Mouse (Mus musculus): ENCODE results near the gene Pi4kb. TPM values are rescaled to one million over a fixed set of nuclear protein-coding genes. Genes with fewer than 3 reads are reported as not detected.
A peak's percentile ranks its signal among the peaks of the same experiment; 100 is the strongest.

Gene Pi4kb
- total RNA-seq, 2 experiments from 2014 or later, result 35.6 to 41.1 TPM

DNA sequence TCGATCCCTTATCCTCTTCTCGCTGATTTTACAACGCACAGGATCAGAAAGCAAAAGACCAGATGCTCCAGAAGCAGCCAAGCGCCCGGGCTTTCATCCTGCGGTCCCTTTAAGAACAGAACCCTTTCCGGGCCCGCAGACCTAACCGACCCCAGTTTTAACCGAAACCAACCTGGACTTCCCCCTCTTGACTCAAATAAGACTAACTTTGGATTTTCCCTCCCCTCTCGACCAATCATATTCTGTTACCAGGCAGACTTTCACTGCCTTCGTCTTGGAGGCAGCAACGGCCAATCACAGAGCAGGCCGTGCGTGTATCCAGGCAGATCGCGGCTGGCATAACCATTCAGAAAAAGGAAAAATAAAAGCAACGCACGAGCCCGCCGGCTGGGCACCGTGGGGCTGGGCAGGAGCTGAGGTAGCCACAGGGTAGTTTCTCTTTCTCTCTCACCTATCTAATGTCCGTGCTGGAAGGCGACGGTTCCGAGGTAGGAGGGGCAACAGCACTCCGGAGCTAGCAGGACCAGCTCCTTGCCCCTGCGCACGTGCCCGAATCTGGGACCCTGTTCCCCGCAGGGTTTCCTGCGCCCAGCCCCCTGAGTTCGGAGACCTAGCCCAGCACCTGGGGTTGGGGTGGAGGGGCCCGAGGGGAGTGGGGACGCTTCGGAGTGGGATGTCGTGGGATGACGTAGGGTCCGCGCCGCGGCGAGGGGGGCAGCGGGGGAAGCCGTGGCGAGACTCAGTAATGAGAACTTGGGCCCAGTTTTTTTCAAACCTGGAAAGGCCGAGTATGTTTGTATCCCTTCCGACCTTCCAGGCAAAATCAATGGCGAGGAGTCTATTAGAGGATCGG is 20.5 kb upstream of the Pi4kb start, which contains the start of gene Rfx5:
Gene Rfx5, plus strand, starts transcription at position 312 of the 853 bp plus-strand sequence.
- peak; percentile 95 to 97 for DNase-seq
- intact Hi-C loops (cut with DNase I), result loop anchor here (2.0 kb wide), 1 partner anchor 21 kb away; the partner anchor contains the start of gene Pi4kb

DNA sequence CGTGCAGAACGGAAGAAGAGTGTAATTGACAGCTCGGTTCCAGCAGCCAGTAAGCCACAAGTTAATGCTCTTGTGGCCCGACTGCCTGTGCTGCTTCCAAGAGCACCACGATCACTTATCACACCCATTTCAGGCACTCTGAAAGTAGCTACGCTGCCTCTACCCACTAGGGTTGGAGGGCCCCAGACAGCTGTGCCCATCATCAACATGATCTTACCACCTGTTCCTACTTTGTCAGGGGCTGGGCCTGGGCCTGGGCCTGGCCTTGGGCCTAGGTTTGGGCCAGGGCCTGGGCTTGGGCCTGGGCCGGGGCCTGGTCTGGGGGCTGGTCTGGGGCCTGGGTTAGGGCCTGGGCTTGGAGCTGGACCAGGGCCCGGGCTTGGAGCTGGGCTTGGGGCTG is 16.2 kb upstream of the Pi4kb start:
- intact Hi-C loops (cut with DNase I), result no loop called here
- DNase-seq, result no peak

DNA sequence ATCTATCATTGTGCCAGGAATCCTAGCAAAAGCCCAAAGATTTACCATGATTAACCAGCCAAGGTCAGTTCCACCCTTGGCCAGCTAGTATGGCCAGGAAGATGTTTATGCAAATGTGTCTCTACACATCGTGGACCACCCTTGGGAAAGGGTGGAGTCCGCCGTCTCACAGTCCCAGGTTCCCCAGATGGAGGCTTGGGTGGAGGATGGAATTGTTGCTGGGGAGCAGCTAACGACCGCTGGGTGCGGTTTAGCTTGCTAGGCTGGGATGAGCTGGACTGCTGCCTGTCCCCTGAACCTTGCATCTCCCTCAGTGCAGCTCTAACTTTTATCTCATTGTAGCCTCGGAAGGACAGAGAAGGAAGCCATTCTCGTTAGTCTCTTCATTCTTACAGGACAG is 14.7 kb upstream of the Pi4kb start:
- intact Hi-C loops (cut with DNase I), result no loop called here
- DNase-seq, result no peak

DNA sequence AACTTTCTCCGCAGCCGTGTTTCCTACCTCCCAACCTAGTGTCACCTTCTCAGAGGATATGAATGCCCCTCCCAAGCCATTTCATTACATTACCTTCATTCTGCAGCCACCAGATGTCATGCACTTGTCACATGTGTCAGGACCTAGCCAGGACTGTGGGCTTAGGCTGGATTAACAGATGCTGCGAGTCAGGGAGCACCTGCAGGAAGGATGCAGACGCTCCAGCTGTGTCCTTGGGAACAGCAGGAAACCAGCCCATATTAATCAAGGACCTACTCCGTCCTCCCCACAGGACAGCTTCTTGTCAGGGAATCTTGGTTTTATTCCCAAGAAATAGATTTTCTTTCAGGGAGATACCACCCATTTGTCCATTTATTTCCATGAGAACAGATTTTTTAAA is 14.2 kb upstream of the Pi4kb start:
- DNase-seq, result no peak
- intact Hi-C loops (cut with DNase I), result no loop called here

DNA sequence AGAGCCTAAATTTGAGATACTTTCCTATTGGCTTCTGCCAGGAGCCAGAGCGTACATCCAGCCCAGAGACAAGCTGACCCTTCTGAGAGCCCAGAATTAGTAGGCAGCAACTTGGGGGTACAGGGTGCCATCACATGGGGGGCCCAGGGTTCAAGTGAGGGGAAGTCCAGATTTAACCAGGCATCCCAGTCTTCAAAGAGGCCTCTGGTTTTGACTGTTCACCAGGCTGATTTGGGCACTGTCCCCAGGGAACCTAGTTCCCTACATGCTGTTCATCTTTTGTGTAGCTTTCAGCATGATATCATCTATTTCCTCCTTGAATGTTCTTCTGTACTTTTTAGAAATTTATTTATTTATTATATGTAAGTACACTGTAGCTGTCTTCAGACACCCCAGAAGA is 9.5 kb upstream of the Pi4kb start:
- intact Hi-C loops (cut with DNase I), result no loop called here
- DNase-seq, result no peak

DNA sequence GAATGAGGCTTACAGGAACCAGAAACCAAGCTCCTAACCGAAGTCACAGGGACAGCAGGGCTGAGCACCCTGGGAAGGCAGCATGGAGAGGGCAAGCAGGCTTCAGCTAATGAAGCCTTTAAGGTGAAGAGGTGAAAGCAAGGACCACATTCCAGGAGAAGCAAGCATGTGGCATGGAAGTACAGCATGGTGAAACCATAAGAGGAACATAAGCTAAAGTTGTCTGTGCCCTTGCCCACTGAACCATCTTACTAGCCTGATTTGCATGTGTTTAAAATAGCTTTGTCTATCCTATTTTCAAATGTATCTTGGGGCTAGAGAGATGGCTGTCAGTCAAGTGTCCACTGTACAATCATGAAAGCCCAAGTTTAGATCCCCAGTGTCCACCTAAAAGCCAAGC is 8.7 kb upstream of the Pi4kb start:
- intact Hi-C loops (cut with DNase I), result no loop called here
- DNase-seq, result no peak

DNA sequence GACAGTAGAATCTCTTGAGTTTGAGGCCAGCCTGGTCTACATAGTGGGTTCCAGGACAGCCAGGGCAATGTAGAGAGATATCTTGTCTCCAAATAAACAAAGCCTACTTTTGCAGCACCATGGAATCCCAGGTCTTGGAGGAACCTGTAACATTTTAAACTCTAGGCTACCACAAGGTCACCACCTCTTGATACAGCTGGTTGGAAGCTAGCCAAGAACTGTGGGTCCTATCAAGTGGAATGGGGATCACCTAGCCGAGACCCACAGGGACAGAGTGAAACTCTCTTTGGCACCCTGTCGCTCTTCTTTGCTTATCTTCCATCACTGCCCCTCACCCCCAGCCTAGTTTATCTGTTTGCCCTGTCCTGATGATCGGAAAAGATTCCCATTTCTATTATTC is 2.0 kb upstream of the Pi4kb start:
- intact Hi-C loops (cut with DNase I), result no loop called here
- DNase-seq, result no peak

DNA sequence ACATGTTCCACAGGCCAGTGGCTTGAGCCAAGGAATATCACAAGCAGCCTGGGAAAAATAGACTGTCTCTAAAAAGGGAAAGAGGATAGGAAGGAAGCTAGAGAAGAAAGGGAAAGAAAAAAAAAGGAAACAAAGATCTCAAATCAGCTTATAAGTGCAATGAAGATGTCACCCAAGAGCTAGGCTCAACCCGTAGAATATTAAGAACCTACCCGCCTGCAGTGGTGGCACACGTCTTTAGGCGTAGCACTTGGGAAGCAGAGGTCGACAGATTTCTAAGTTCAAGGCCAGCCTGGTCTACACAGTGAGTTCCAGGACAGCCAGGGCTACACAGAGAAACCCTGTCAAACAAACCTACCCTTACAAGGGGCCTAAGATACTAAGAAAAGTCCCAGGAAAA is 911 bp upstream of the Pi4kb start:
- DNase-seq, result no peak
- intact Hi-C loops (cut with DNase I), result loop anchor here (2.0 kb wide), 1 partner anchor 19 kb away; the partner anchor contains the start of gene Rfx5

DNA sequence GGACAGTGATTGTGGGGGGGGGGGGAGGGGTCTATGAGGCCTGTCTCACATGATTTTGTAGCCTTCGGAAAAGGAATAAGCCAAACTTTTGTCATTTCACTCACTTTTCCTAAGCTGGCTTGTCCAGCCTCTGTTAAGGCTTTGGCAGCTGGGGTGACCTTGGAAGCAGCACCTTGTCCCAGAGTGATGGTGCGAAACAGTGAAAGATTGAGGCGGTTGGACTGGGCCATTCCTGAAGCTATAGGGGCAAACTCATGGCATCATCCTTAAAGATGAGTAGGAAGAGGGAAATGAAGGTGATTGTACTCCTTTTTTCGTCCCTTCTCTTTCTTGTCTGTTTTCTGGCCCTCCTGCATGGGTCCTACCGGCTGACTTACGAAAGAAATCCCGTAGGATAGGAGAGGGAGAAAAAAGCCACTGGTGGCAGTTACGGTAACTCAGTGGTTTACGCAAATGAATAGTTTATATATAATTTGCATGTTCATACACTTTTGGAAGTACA is 454 bp upstream of the Pi4kb start:
- no peak for DNase-seq
- intact Hi-C loops (cut with DNase I), result loop anchor here (2.0 kb wide), 1 partner anchor 19 kb away; the partner anchor contains the start of gene Rfx5

DNA sequence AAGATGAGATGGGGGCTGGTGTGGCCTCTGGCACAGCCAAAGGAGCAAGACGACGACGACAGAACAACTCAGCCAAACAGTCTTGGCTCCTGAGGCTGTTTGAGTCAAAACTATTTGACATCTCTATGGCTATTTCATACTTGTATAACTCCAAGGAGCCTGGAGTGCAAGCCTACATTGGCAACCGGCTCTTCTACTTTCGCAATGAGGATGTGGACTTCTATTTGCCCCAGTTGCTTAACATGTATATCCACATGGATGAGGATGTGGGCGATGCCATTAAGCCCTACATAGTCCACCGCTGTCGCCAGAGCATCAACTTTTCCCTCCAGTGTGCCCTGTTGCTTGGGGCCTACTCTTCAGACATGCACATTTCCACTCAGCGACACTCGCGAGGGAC is 9.8 kb downstream of the Pi4kb start:
- no peak for DNase-seq
- intact Hi-C loops (cut with DNase I), result no loop called here

DNA sequence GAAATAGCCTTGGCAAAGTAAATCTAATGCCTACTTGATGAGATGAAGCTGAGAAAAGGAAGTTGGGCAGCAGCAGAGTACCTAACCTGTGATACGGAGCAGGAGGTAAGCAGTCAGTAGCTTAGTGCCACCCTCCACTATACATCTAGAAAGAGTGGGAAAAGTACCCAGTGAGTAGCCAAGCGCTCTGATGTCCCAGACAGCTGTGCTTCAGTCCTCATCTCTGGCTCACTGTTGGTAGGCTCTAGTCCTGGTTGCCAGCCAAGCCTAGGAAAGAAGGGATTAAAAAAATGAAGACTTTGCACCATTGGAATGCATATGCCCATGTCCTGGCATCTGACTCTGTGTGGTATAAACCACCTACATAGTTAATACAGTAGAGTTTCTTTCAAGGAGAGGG is 11.0 kb downstream of the Pi4kb start:
- intact Hi-C loops (cut with DNase I), result no loop called here
- DNase-seq, result no peak

DNA sequence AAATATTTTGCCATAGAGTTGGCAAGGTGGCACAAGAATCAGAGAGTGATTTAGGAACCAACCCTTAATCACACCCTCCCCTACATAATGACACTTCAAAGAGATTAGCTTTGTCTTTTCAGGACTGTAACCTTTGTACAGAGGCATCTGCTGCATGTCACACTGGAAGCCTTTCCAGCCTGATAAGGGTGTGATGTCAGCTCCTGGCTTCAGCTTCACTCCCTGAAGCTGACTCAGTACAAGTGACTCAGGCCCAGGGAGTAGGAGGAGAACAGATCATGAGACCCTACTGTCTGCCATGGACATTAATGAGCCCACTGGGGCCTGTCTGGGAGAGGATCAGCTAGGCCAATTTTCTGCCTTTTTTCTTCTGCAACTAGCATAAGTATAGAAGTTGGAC is 13.0 kb downstream of the Pi4kb start:
- intact Hi-C loops (cut with DNase I), result no loop called here
- DNase-seq, result peak; percentile 92 to 93

DNA sequence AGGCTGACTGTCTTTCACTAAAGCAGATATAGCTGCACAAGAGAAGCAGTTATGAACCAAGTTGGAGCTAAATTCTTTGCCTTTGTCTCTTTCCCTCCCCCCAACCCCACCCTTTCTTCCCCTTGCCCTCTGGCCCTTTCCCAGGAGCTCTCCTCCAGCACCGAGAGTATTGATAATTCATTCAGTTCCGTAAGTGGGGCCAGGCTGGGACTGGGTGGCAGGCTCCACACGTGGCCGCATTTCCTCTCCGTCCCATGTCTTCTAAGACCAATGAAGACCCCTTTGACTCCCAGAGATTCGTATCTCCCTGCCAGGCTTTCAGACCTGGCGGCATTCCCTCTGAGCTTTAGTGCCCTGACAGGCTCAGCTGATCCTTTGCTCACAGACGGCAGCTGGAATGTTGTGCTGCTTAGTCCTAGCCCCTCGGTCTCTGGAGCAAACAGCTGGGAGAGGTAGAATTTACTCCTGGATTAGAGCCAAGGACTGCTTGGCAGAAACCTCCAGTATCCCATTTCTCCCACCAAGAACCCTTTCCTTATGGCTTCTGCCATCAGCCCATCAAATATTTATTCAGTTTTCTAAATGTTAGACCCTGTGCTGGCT is 14.7 kb downstream of the Pi4kb start:
- DNase-seq, result peak; percentile 44 to 47
- intact Hi-C loops (cut with DNase I), result no loop called here

DNA sequence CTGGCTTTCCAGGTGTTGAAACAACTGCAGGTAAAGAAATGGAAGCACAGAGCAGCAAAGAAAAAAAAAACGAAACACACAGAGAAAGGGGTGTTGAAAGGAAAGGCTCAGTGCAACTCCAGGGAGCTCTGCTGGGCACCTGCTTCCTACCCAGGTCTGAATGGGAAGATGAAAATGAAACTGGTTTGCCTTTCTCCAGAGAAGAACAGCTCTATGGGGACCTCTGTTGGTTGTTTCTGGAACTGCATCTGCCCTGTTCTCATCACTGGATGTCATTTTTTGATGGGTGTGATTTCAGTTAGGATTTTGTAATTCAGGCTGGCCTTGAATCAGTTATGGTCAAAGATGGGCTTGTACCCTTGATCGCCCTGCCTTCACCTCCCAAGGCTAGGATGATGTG is 22.4 kb downstream of the Pi4kb start:
- DNase-seq, result peak; percentile 87 to 94

DNA sequence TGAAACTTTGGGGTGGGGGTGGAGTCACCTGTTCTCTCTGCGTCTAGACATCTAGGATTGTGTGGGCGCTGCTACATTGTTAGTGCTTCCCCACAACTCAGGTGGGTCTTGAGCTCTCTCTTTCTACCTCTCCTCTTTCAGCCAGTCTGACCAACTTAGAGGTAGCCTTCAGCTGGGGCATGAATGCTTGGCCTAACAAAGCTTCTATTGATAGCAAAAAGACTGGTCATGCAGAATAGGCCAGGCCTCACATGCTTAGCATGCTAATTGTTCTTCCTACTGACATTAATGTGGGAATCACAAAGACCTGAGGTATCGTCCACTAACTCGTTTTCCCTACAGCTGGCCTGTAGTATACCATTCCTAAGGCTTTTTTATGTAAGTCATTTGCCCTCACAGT is 28.0 kb downstream of the Pi4kb start:
- intact Hi-C loops (cut with DNase I), result no loop called here
- DNase-seq, result no peak

More for the DNA sequence above, 22.4 kb downstream of the Pi4kb start:
- intact Hi-C loops (cut with DNase I), result loop anchor here (1.0 to 5.0 kb wide), 2 partner anchors 49 to 110 kb away; partner anchors contain the start of gene Psmb4

DNA sequence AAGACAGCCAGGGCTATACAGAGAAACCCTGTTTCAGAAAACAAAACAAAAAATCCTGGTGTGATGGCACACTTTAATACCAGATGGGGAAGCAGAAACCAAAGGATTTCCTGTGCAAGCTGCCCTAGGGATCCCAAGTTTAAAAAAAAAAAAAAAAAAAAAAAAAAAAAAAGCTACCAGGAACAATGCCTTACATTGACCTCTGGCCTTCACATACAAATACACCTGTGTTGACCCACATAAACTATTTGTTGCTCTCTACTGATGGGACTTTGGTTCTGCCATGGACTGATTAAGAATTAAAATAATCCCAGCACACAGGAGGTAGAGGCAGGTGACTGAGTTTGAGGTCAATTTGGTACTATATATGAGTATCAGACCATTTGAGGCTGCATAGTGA is 28.7 kb downstream of the Pi4kb start:
- intact Hi-C loops (cut with DNase I), result no loop called here
- no peak for DNase-seq

DNA sequence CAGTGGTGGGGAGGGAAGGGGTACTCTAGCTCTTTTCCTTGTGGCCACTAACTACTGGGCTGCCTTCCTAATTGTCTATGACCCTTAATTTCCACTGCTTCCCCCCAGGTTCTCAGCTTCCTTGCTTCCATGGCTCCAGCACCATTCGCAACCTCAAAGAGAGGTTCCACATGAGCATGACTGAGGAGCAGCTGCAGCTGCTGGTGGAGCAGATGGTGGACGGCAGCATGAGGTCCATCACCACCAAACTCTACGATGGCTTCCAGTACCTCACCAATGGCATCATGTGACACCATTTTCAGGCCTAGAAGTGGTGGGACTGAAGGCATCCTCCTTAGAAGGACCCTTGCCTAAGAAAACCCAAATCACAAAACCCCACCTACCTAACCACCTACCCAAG is 31.1 kb downstream of the Pi4kb start:
- intact Hi-C loops (cut with DNase I), result no loop called here
- no peak for DNase-seq

DNA sequence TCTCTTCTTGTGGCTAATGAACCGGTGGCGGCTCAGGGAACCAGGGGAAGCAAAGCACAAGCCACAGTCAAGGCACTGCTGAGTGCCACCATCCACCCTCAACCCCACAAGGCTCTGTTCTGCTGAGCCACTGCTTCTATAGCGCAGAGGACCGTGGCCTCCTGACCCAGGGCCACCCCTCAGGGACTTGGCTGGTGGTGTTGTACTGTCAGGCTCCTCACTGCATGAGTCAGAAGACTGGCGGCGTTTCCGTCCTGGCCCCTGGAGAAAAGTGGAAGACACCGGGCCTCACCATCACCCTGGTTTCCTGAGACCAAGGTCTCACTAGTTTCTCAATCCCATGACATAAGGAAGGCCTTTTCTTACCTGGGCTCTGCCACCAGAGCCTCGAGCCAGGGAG is 33.2 kb downstream of the Pi4kb start:
- intact Hi-C loops (cut with DNase I), result no loop called here
- DNase-seq, result peak in 1 of 2 experiments; percentile 15

DNA sequence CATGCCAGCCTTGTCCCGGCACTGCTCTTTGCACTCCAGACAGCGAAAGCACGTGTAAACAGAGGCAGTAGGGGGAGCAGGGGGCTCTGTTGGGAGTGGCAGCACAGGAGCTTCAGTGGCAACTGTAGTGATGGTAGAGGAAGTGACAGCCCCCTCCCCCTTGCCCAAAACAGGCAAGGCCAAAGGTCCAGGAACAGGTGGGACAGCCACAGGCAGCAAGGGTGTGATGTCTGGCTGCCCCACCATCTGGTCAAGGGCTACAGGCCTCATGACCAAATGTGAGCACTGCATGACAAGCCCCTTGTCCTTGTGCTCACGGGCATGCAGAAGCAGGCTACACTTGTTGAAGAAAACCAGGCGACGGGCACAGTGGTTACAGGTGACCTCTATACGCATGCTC is 35.9 kb downstream of the Pi4kb start:
- intact Hi-C loops (cut with DNase I), result no loop called here

DNA sequence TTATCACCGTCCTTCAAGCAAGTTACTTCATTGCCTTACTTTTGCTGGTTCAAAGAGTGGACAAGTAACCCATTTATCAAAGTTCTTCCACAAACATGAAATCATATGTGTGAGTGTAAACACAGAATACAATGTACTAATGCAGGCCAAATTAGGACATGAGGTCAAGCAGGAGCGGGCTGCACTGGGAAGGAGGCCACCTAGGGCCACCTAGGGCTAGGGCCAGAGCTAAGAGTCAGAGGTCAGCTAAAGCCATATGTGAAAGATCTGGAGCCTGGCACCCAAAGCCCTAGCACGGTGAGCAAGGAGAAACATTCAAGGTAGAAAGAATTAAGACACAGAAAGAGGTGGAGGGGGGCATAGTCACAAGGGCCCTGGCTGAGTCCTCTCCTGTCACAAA is 38.5 kb downstream of the Pi4kb start:
- intact Hi-C loops (cut with DNase I), result no loop called here
- no peak for DNase-seq

More for the DNA sequence above, 35.9 kb downstream of the Pi4kb start:
- DNase-seq, result no peak

DNA sequence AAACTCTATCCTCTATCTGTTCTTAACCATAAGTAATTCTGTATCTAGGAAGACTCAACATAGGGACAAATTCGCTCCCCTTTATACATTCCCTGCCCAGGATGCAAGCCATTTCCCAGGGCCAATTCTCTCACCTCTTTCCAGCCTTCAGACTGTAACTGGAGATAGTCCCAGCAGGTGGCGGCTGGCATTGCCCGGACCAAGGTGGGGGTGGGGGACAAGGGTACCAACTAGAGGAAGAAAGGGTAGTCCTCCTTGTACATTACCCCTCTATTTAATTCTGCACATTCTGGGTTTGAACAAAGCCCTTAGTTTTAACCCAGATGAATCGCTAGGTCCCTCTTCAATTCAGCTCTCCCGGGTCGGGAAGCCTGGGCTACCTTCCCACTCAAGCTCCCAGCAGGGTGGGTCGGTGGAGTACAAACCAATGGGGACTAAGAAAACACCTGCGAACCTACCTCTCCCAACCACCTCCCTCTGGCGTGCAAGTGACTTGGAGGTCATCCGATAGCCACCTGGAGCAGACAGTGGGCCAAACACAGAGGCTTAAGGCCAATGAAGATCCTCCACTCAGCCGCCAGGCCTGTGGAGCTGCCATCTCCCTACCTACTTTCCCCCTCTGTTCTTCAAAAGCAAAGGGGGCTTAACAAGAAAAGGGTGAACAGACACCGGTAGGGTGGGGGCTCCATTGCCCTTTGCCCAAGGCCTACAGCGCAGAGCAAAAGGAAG is 39.3 kb downstream of the Pi4kb start:
- DNase-seq, result peak; percentile 28 to 42
- intact Hi-C loops (cut with DNase I), result no loop called here

All from heart, postnatal 10 days (tissue).